Mouse (Mus musculus): ENCODE data around the gene Gm8765. TPM values are rescaled to one million over a fixed set of nuclear protein-coding genes. Genes with fewer than 3 reads are reported as not detected.
"Not testable (repeated sequence)": the region's sequence is repeated elsewhere in the genome, so short reads cannot be mapped to it uniquely, and the experiment has no call there.

The Gm8765 gene
- polyA plus RNA-seq (2012; fragmentation: generic; extraction: Trizol), result not detected
- long read RNA-seq, experiment 1, result 0 reads
- long read RNA-seq, experiment 2, result 0 reads

DNA sequence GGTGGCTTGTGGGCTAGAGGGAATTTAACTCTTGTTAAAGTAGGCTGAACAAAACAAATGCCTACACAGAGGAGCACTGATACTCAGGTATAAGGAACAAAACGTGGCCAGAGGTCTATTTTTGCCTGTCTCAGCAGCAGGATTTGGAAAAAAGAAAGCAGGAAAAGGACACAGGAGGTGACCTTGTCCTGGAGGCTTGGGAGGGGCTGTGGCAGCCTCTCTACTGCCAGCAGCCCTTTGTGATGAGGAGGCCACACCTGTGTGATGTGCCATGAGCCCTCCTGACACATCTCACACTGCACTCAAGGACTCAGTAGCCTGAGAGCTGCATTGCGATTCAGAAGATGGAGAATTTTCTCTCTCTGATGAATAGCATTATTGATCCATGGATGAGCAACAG, at the start of gene Gm8765:
TSS of gene Gm8765 (plus strand) at position 301 of the 400 bp plus-strand sequence.
- H3K36me3 ChIP-seq (ENCODE audit: control insufficient read depth, insufficient read depth); H3ac ChIP-seq (ENCODE audit: control insufficient read depth, insufficient read length, low read depth); H3K27me3 ChIP-seq (ENCODE audit: control insufficient read depth, insufficient read depth, insufficient read length); H3K79me3 ChIP-seq (ENCODE audit: low read depth); H3K79me2 ChIP-seq (ENCODE audit: control insufficient read depth, insufficient read depth); H3K4me3 ChIP-seq (ENCODE audit: insufficient read depth, poor library complexity, severe bottlenecking): not testable (repeated sequence)

DNA sequence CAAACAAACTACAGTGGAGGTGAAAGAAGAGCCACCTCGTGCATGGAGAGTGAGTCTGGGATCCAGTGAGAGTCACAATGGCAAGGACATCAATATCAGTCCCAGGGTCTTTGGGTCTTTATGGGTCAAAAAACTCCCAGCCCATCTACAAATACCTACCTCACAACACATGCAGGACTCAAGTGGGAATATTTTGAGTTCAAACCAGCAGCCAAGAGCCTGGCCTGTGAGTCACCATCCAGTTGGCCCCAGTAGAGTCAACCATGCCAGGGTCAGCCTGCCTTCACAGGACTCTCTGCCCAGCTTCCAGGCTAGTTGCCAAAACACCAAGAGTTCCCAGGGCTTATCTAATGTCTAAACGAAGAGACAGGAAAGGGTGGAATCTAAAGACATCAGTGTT, 49.3 kb upstream of the Gm8765 start:
- H3K79me2 ChIP-seq (ENCODE audit: control insufficient read depth, insufficient read depth); H3ac ChIP-seq (ENCODE audit: control insufficient read depth, insufficient read length, low read depth); H3K79me3 ChIP-seq (ENCODE audit: low read depth); H3K4me3 ChIP-seq (ENCODE audit: insufficient read depth, poor library complexity, severe bottlenecking); H3K27me3 ChIP-seq (ENCODE audit: control insufficient read depth, insufficient read depth, insufficient read length); H3K36me3 ChIP-seq (ENCODE audit: control insufficient read depth, insufficient read depth): not testable (repeated sequence)

DNA sequence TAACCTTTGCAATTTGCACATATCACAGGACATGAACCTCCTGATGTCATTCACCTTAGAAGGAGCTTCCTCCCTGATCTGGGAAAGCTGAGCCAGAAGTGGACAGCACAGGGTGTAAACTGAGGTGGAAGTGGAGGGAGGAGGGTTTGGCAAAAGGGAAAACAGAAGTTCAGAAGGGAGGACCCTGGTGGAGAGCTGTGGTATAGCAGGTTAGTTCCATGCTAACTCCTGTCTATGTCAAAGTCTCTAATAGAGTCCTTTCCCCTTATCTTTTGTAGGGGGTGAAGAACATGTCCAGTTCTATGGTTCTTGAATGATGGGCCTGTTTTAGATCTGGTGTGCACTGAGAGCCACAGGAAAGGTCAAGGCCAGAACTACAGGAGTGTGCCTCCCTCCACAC, 52.2 kb downstream of the Gm8765 start:
- not testable (repeated sequence) for H3K4me3 ChIP-seq (ENCODE audit: insufficient read depth, poor library complexity, severe bottlenecking)

DNA sequence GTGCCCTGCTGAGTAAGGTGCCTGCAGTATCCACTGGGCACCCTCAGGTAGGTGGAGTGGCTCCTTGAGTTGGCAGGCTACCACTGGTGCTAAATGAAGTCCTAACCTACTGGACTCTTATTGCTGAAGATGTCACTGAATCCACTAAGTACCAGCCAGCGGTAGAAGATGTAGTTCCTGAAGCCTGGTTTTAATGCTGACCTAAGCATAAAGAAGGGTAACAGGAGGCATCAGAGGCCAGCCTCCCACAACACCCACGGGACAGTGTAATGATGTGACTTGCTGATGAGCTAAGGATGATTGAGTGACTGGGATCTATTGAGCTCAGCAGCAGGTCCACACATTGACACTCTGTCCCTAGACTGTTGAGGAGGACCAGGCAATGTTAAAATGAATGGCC, 53.6 kb downstream of the Gm8765 start:
- TF ChIP-seq CTCF (IDR thresholded peaks at IDR 0.05; ENCODE audit: control insufficient read depth, insufficient read depth, insufficient read length) (no peak), CEBPB (IDR thresholded peaks at IDR 0.05; ENCODE audit: low read depth) (no peak), USF1 (IDR thresholded peaks at IDR 0.05; ENCODE audit: low read depth) (no peak), MAX (IDR thresholded peaks at IDR 0.05) (no peak), FOSL1 (IDR thresholded peaks at IDR 0.05; ENCODE audit: insufficient read depth, low read length, poor library complexity, severe bottlenecking) (no peak), MYOD1 (IDR thresholded peaks at IDR 0.05; ENCODE audit: control insufficient read depth, insufficient read length, low read depth) (no peak), MYOG (IDR thresholded peaks at IDR 0.05; ENCODE audit: control insufficient read depth, extremely low read depth, insufficient read length) (no peak)
- Histone ChIP-seq H3K4me3 (ENCODE audit: insufficient read depth, poor library complexity, severe bottlenecking) (no peak overlapping the region), H3K79me2 (ENCODE audit: control insufficient read depth, insufficient read depth) (no peaks in the 10 kb centered on the region), H3K36me3 (ENCODE audit: control insufficient read depth, insufficient read depth) (no peaks in the 10 kb centered on the region), H3K79me3 (ENCODE audit: low read depth) (no peaks in the 10 kb centered on the region), H3K27me3 (ENCODE audit: control insufficient read depth, insufficient read depth, insufficient read length) (no peaks in the 10 kb centered on the region), H3ac (ENCODE audit: control insufficient read depth, insufficient read length, low read depth) (no peak overlapping the region)

More for the DNA sequence above, 52.2 kb downstream of the Gm8765 start:
- H3K36me3 ChIP-seq (ENCODE audit: control insufficient read depth, insufficient read depth); H3K79me3 ChIP-seq (ENCODE audit: low read depth); H3K27me3 ChIP-seq (ENCODE audit: control insufficient read depth, insufficient read depth, insufficient read length); H3K79me2 ChIP-seq (ENCODE audit: control insufficient read depth, insufficient read depth); H3ac ChIP-seq (ENCODE audit: control insufficient read depth, insufficient read length, low read depth): not testable (repeated sequence)

DNA sequence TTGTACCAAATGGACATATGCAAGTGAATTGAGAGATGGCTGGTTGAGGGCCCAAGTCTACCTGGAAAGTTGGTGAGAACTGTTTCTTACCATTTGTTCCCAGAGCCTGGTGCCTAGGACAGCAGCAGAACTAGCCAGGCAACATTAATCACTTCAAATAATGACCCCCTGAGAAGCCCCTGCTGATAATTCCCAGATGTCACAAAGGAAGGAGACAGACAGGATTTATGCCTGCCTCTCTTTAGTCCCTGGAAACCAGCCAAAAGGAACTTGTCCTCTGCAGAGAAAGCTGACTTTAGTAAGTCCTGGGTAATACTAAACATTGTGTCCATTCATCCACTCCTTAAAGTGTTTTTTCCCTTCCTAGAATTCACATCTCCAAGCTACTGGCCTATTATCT, 54.8 kb downstream of the Gm8765 start:
- not testable (repeated sequence) for H3K79me3 ChIP-seq (ENCODE audit: low read depth); H3K79me2 ChIP-seq (ENCODE audit: control insufficient read depth, insufficient read depth); H3ac ChIP-seq (ENCODE audit: control insufficient read depth, insufficient read length, low read depth); H3K36me3 ChIP-seq (ENCODE audit: control insufficient read depth, insufficient read depth); H3K4me3 ChIP-seq (ENCODE audit: insufficient read depth, poor library complexity, severe bottlenecking); H3K27me3 ChIP-seq (ENCODE audit: control insufficient read depth, insufficient read depth, insufficient read length)

Small RNAs within 50 kb of the gene (microRNA-seq; reads per million reads assigned to microRNA genes)
- not detected for gene Gm23952 (ENCODE audit: borderline microRNAs expressed)

Other genes starting within 250 kb of the Gm8765 start
- gene Nutm2, start 231.0 kb upstream of the Gm8765 start, polyA plus RNA-seq (2012; fragmentation: generic; extraction: Trizol), result not detected
- not detected for gene Gm904, start 55.1 kb upstream of the Gm8765 start, polyA plus RNA-seq (2012; fragmentation: generic; extraction: Trizol)

Data from C2C12 (cell line).